Mouse (Mus musculus): ENCODE data around the gene Smad6.

Gene Smad6

GRCm38 (mm10) chr9:63909618-63910017 lies 112.2 kb downstream of the Smad6 start:
- peak; percentile 63 to 74 for DNase-seq

GRCm38 (mm10) chr9:63904543-63904942 lies 117.3 kb downstream of the Smad6 start:
- DNase-seq, result no peak

Data from thymus, postnatal 36 days (tissue).